Mouse (Mus musculus) liver, embryonic 11.5 days (tissue): Measurements from ENCODE around the gene Jmjd1c. TPM values are rescaled to one million over a fixed set of nuclear protein-coding genes. Genes with fewer than 3 reads are reported as not detected.
"Not testable (repeated sequence)": the region's sequence is repeated elsewhere in the genome, so short reads cannot be mapped to it uniquely, and the experiment has no call there.

Source experiments
- ATAC-seq: fragments of 200-750 bp; cut with Nextera tagmentation; replicated peaks from 2 replicates; pipeline ENCODE4 v1.8.0; 2017; ENCODE audit warnings: moderate number of reproducible peaks, mild to moderate bottlenecking, moderate TSS enrichment, moderate library complexity; ENCODE audit not compliant: low FRiP score
- DNase-seq: peaks from one replicate; pipeline ENCODE4 v3.0.0-alpha.2; 2017; ENCODE audit warnings: low spot score
- H3K27ac ChIP-seq: fragments of 300-500 bp; sonication (generic); 2 replicates; pipeline ENCODE4 v1.5.1; 2014; ENCODE audit warnings: mild to moderate bottlenecking, low read depth, low read length, control low read depth
- H3K27me3 ChIP-seq: fragments of 300-500 bp; sonication (generic); replicated peaks from 2 replicates; pipeline ENCODE4 v1.6.1; 2014; ENCODE audit warnings: low read length, mixed read lengths; ENCODE audit not compliant: control insufficient read depth, insufficient read depth
- H3K36me3 ChIP-seq: fragments of 300-500 bp; sonication (generic); 2 replicates; pipeline ENCODE4 v1.6.1; 2014; ENCODE audit warnings: mild to moderate bottlenecking, low read length, moderate library complexity, mixed read lengths; ENCODE audit not compliant: control insufficient read depth, insufficient read depth
- H3K4me1 ChIP-seq: fragments of 300-500 bp; sonication (generic); replicated peaks from 2 replicates; pipeline ENCODE4 v1.6.1; 2014; ENCODE audit warnings: low read length, mixed read lengths; ENCODE audit not compliant: control insufficient read depth, insufficient read depth
- H3K4me2 ChIP-seq: fragments of 300-500 bp; sonication (generic); 2 replicates; pipeline ENCODE4 v1.6.1; 2014; ENCODE audit warnings: mild to moderate bottlenecking, control low read depth, moderate library complexity
- H3K4me3 ChIP-seq: fragments of 300-500 bp; sonication (generic); 2 replicates; pipeline ENCODE4 v1.5.1; 2014; ENCODE audit warnings: low read depth, low read length, control low read depth
- H3K9ac ChIP-seq: fragments of 300-500 bp; sonication (generic); 2 replicates; pipeline ENCODE4 v1.6.1; 2014; ENCODE audit warnings: low read depth, low read length, control low read depth
- H3K9me3 ChIP-seq: fragments of 300-500 bp; sonication (generic); 2 replicates; pipeline ENCODE4 v1.6.1; 2016; ENCODE audit warnings: low read length, inconsistent platforms, mixed read lengths; ENCODE audit not compliant: control insufficient read depth
- WGBS: fragments of 180-500 bp; shearing (Covaris S2); extraction: QIAGEN DNeasy Blood & Tissue Kit; methylation state at CpG from one replicate; pipeline ENCODE4 v1.1.7; 2014; 5-methylcytosine and 5-hydroxymethylcytosine counted together
- polyA plus RNA-seq: library from polyadenylated mRNA; unstranded; fragments of >200 nt; fragmentation: Nextera tagmentation; extraction: Ambion mirVana; gene quantifications from 2 replicates; pipeline ENCODE4 v1.2.1, GENCODE M21; 2014

Jmjd1c gene
- polyA plus RNA-seq, 1 experiment from 2014 or later: 31.6 TPM

DNA sequence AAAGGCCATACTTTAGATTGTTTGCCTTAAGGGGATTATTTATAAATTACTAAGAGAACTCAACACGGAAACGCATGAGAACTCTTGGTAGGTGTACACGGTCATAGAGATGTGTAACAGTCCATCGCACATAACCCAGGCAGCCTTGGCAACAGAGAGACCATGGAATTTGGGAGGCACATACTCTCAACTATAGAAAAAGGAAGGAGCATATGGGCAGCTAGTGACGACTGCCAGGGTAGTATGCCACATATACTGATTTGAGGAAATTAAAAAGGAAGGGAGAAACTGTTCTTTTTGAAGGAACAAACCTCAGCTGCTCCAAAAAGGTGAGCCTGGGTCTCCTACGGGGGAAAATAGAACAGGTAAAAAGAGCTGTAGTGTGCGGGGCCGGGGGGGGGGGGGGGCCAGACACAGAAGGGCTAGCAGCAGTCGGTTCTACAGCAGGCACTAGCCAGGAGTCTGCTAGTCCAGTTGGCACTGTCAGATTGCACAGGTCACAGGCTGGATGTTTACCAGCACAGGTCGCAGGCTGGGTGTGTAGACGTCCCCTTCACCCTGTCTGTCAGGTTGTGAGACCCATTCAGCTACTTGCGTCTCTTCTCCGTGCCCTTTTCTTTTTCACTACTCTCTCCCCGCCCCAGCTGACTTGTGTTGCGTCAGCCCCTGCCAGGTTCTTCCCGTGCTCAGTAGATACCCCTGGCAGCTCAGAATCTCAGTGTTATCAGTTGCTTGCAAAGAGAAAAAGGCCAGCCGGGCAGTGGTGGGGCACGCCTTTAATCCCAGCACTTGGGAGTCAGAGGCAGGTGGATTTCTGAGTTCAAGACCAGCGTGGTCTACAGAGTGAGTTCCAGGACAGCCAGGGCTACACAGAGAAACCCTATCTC lies 9.6 kb downstream of the Jmjd1c start:
- DNase-seq (no peak), ATAC-seq (peak; percentile 62)
- Histone ChIP-seq H3K4me1 (peaks cover 45% of the 10 kb centered on the region), H3K27me3 (no peaks in the 10 kb centered on the region), H3K27ac (no peak overlapping the region), H3K4me3 (no peak overlapping the region), H3K9ac (no peak overlapping the region), H3K36me3 (no peaks in the 10 kb centered on the region), H3K9me3 (no peaks in the 10 kb centered on the region), H3K4me2 (no peak overlapping the region)
- 50% methylated on average over 19 of the region's 19 CpGs for WGBS

DNA sequence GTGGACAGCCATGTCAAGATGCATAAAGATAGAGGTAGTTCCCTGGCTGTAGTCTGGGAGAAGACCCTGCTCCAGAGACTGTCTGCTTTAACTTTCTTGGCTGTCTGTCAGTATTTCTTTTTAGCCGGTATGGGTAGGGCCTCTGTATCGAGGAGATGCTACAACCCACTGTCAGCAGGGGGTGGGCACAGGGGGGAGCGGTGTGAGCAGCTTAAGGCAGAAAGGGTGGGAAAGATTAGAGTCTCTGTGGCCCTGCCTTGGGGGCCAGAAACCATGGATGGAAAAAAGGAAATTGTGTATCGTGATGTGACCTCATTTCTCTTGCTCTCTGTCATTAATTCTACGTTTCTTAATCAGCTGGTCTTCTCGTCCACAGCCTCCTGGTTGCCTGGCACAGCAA lies 10.5 kb downstream of the Jmjd1c start:
- no peak for ATAC-seq
- no peaks in the 10 kb centered on the region for H3K9me3 ChIP-seq

DNA sequence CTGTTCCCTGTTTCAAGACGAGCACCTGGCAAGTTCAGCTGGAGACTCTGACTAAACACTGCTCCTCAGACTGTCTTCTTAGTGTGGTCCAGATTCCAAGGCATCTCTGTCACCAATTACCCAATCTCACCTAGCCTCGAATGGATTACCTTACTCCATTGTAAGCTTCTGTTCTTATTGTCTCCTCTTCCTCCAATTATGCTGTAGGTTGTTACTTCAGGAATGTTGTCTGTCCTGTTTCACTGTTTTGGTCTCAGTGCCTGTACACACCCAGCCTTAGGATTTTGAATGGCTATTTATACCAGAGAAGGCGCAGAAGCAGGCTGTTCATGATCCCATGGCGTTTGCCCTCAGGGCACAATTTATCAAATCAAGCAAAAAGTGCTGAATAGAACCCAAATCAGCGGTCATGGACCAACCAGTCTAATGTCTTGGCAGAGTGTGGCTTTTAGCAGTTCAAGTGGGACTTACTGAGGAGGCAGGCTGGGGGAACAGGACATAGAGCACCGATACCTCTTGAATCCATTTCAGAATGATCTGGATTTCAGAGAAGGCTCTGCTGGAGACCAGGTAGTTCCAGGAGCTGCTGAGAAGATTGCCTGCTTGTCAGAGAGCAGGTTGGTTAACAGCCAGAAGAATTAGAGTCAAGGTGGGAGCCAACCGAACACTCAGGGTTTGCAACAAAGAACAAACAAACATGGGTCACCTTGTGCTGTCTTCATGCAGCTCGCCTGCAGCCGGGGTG lies 11.3 kb downstream of the Jmjd1c start:
- 79% methylated on average over 9 of the region's 9 CpGs for WGBS
- Histone ChIP-seq H3K27ac (no peak overlapping the region), H3K4me1 (peaks cover 51% of the 10 kb centered on the region), H3K36me3 (no peaks in the 10 kb centered on the region), H3K4me3 (no peak overlapping the region), H3K9me3 (no peaks in the 10 kb centered on the region), H3K27me3 (no peaks in the 10 kb centered on the region), H3K9ac (no peak overlapping the region), H3K4me2 (no peak overlapping the region)
- ATAC-seq (no peak), DNase-seq (no peak)

More for the DNA sequence above, 10.5 kb downstream of the Jmjd1c start:
- no peak for DNase-seq
- H3K4me2 ChIP-seq: no peak overlapping the region
- no peak overlapping the region for H3K4me3 ChIP-seq
- no peak overlapping the region for H3K27ac ChIP-seq
- no peaks in the 10 kb centered on the region for H3K36me3 ChIP-seq
- 67% methylated on average over 6 of the region's 6 CpGs for WGBS
- no peaks in the 10 kb centered on the region for H3K27me3 ChIP-seq
- no peak overlapping the region for H3K9ac ChIP-seq
- peaks cover 45% of the 10 kb centered on the region for H3K4me1 ChIP-seq

DNA sequence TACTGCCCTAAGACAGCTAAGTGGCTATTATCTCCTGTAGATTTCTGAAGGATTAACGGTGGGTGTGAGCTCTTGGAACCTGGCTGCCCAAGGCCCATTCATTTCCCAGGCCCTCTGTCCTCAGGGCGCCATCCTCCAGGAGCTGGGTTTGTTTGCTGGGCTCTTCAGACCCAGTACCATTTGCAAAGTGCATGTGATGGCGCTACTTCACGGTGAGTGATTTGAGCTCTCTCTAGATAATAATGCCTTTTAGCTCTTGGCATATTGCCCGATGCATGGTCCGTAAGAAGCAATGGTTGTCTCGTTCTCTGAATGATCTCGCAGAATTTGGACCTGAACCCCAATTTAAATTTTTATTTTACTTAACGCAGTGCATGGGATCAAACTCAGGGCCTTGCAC lies 12.2 kb downstream of the Jmjd1c start:
- Histone ChIP-seq H3K36me3 (no peaks in the 10 kb centered on the region), H3K4me2 (no peak overlapping the region), H3K9me3 (no peaks in the 10 kb centered on the region), H3K9ac (no peak overlapping the region), H3K27ac (no peak overlapping the region), H3K27me3 (no peaks in the 10 kb centered on the region), H3K4me1 (peaks cover 48% of the 10 kb centered on the region), H3K4me3 (no peak overlapping the region)
- DNase-seq: no peak
- no peak for ATAC-seq
- 77% methylated on average over 9 of the region's 9 CpGs for WGBS

DNA sequence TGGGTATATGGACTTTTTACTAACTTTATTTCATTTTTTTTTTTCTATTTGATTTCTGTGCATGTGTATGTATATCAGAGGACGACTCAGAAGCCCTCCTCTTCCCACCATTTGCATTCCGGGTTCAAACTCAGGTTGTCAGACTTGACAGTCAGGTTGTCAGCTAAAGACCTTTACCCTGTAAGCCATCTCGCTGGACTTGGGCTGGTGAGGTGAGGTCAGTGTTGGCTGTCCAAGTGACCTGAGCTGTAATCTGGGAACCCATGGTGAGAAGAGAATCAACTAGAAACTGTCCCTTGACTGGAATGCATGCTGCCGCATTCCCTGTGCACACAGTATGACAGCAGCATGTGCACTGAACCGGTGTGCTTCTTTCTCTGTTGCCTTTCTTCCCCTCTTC lies 13.7 kb downstream of the Jmjd1c start:
- peaks cover 35% of the 10 kb centered on the region for H3K4me1 ChIP-seq
- H3K9ac ChIP-seq: no peak overlapping the region
- no peaks in the 10 kb centered on the region for H3K27me3 ChIP-seq
- H3K27ac ChIP-seq: no peak overlapping the region
- no peak overlapping the region for H3K4me2 ChIP-seq
- no peak overlapping the region for H3K4me3 ChIP-seq
- DNase-seq (no peak), ATAC-seq (no peak)
- H3K36me3 ChIP-seq: no peaks in the 10 kb centered on the region; the same call in 1 of the 2 replicates
- no peaks in the 10 kb centered on the region for H3K9me3 ChIP-seq
- WGBS: 74% methylated on average over 5 of the region's 5 CpGs

DNA sequence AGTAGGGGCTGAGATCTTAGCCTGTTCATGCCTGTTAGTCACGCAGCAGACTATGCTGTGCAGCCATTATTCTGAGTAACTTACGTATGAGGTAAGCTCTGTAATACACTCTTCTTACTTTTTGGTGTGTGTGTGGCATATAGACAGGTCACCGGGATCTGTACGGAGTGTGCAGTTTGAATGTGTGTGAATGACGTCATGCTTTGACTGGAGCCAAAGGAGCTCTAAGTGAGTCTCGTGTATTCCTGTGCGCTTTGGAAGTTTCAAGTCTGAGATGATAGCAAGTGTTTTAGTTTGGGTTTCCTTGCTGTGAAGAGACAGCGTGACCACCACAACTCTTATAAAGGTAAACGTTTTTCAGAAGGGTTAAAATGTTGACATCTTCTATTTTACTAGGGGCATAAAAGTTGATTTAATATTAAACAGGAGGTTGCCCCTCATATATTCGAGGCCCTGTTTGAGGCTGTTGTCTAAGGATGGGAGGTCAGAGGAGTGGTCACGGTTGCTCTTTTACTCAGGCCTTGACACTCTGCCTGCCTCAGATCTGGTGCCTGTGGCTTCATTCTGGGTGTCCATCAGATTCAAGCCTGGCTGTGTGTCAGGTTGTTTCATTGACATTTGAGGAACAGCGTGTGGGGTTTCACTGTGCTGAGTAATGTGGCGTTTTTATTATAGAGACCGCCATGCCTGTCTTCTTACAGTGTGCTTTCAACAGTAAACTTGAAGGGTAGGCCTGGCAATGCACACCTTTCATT lies 15.3 kb downstream of the Jmjd1c start:
- H3K4me1 ChIP-seq: peaks cover 25% of the 10 kb centered on the region
- 85% methylated on average over 14 of the region's 14 CpGs for WGBS
- peak; percentile 22 for DNase-seq

DNA sequence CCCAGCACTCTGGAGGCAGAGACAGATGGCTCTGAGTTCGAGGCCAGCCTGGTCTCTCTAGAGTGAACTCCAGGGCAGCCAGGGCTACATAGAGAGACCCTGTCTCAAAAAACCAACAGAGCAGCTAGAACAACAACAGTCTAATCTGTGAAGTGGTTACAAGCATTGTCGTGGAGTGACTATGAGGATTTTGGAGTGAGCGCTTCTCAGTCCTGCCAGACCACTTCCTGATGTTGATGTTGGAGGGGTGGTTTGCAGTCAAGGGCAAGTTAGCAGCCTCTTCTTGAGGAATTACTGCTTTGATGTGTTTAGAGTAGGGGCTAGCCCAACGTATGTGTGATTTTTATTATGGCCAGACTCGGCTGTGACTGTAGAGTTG lies 15.9 kb downstream of the Jmjd1c start:
- Histone ChIP-seq H3K4me1 (peaks cover 22% of the 10 kb centered on the region), H3K27ac (no peak overlapping the region), H3K4me3 (no peak overlapping the region), H3K36me3 (no peaks in the 10 kb centered on the region; the same call in 1 of the 2 replicates), H3K9me3 (no peaks in the 10 kb centered on the region), H3K27me3 (no peaks in the 10 kb centered on the region), H3K9ac (no peak overlapping the region), H3K4me2 (no peak overlapping the region)
- ATAC-seq (no peak), DNase-seq (no peak)
- 49% methylated on average over 5 of the region's 5 CpGs for WGBS

More for the DNA sequence above, 15.3 kb downstream of the Jmjd1c start:
- H3K4me2 ChIP-seq: no peak overlapping the region
- no peaks in the 10 kb centered on the region; the same call in 1 of the 2 replicates for H3K36me3 ChIP-seq
- no peaks in the 10 kb centered on the region for H3K9me3 ChIP-seq
- no peaks in the 10 kb centered on the region for H3K27me3 ChIP-seq
- H3K27ac ChIP-seq: no peak overlapping the region
- H3K9ac ChIP-seq: no peak overlapping the region
- ATAC-seq: no peak
- no peak overlapping the region for H3K4me3 ChIP-seq

DNA sequence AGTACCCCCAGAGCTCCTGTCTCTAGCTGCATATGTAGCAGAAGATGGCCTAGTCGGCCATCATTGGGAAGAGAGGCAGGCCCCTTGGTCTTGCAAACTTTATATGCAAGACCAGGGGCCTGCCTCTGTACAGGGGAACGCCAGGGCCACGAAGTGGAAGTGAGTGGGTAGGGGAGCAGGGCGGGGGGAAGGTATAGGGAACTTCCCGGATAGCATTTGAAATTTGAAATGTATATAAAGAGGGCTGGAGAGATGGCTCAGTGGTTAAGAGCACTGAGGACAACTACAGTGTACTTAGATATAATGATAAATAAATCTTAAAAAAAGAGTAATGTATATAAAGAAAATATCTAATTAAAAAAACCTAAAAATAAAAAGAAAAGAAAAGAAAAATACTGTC lies 17.0 kb downstream of the Jmjd1c start:
- H3K4me3 ChIP-seq, H3K36me3 ChIP-seq, ATAC-seq, H3K4me2 ChIP-seq, H3K9ac ChIP-seq, H3K27me3 ChIP-seq, H3K27ac ChIP-seq, H3K9me3 ChIP-seq, DNase-seq: not testable (repeated sequence)
- WGBS: 73% methylated on average over 5 of the region's 5 CpGs
- peaks cover 18% of the 10 kb centered on the region for H3K4me1 ChIP-seq
